Mouse (Mus musculus) embryonic facial prominence, embryonic 11.5 days (tissue): ENCODE results near the gene Six4. TPM values are rescaled to one million over a fixed set of nuclear protein-coding genes. Genes with fewer than 3 reads are reported as not detected.
"Not testable (repeated sequence)": the region's sequence is repeated elsewhere in the genome, so short reads cannot be mapped to it uniquely, and the experiment has no call there.

Source experiments
- ATAC-seq: fragments of 200-750 bp; cut with Nextera tagmentation; replicated peaks from 2 replicates; pipeline ENCODE4 v1.8.0; 2017; ENCODE audit warnings: low read depth; ENCODE audit not compliant: insufficient number of reproducible peaks, low FRiP score, low TSS enrichment
- DNase-seq: peaks from one replicate; pipeline ENCODE4 v3.0.0-alpha.2; 2015; ENCODE audit warnings: low spot score
- H3K27ac ChIP-seq: fragments of 300-500 bp; sonication (generic); replicated peaks from 2 replicates; pipeline ENCODE4 v1.5.1; 2014; ENCODE audit warnings: mild to moderate bottlenecking, low read depth, low read length, control low read depth
- H3K27me3 ChIP-seq: fragments of 300-500 bp; sonication (generic); 2 replicates; pipeline ENCODE4 v1.6.1; 2014; ENCODE audit warnings: mild to moderate bottlenecking, low read length, moderate library complexity, mixed read lengths; ENCODE audit not compliant: control insufficient read depth, insufficient read depth
- H3K36me3 ChIP-seq: fragments of 300-500 bp; sonication (generic); replicated peaks from 2 replicates; pipeline ENCODE4 v1.6.1; 2014; ENCODE audit warnings: low read depth, mild to moderate bottlenecking, low read length, moderate library complexity, mixed read lengths; ENCODE audit not compliant: control insufficient read depth, insufficient read depth
- H3K4me1 ChIP-seq: fragments of 300-500 bp; sonication (generic); 2 replicates; pipeline ENCODE4 v1.6.1; 2014; ENCODE audit warnings: low read length, mixed read lengths; ENCODE audit not compliant: control insufficient read depth, insufficient read depth
- H3K4me2 ChIP-seq: fragments of 300-500 bp; sonication (generic); 2 replicates; pipeline ENCODE4 v1.6.1; 2014; ENCODE audit warnings: low read depth, mild to moderate bottlenecking, control low read depth, low read length, moderate library complexity
- H3K4me3 ChIP-seq: fragments of 300-500 bp; sonication (generic); 2 replicates; pipeline ENCODE4 v1.5.1; 2014; ENCODE audit warnings: low read depth, low read length, control low read depth
- H3K9ac ChIP-seq: fragments of 300-500 bp; sonication (generic); replicated peaks from 2 replicates; pipeline ENCODE4 v1.6.1; 2014; ENCODE audit warnings: mild to moderate bottlenecking, control low read depth, low read length
- H3K9me3 ChIP-seq: fragments of 300-500 bp; sonication (generic); replicated peaks from 2 replicates; pipeline ENCODE4 v1.6.1; 2016; ENCODE audit warnings: mild to moderate bottlenecking, low read length, inconsistent platforms, mixed read lengths; ENCODE audit not compliant: control insufficient read depth
- WGBS: fragments of 180-500 bp; shearing (Covaris S2); extraction: QIAGEN DNeasy Blood & Tissue Kit; methylation state at CpG from one replicate; pipeline ENCODE4 v1.1.7; 2014; 5-methylcytosine and 5-hydroxymethylcytosine counted together
- polyA plus RNA-seq: library from polyadenylated mRNA; unstranded; fragments of >200 nt; fragmentation: Nextera tagmentation; extraction: Ambion mirVana; gene quantifications from 2 replicates; pipeline ENCODE4 v1.2.1, GENCODE M21; 2014

The Six4 gene
- polyA plus RNA-seq, 1 experiment from 2014 or later: 16.9 TPM

- not testable (repeated sequence) for DNase-seq, H3K4me3 ChIP-seq, H3K27me3 ChIP-seq, H3K9ac ChIP-seq, H3K9me3 ChIP-seq, H3K4me1 ChIP-seq, H3K27ac ChIP-seq, H3K36me3 ChIP-seq, ATAC-seq, H3K4me2 ChIP-seq
- 91% methylated on average over 5 of the region's 5 CpGs for WGBS
These were observed 17.1 kb downstream of the Six4 start for GRCm38 (mm10) chr12:73096177-73096576.

GRCm38 (mm10) chr12:73094605-73095004 is 18.7 kb downstream of the Six4 start:
- ATAC-seq (no peak), DNase-seq (no peak)
- no peak overlapping the region for H3K4me3 ChIP-seq
- H3K36me3 ChIP-seq: no peaks in the 10 kb centered on the region
- no peaks in the 10 kb centered on the region for H3K4me1 ChIP-seq
- H3K4me2 ChIP-seq: no peak overlapping the region
- no peak overlapping the region for H3K27ac ChIP-seq
- H3K9me3 ChIP-seq: no peaks in the 10 kb centered on the region
- WGBS: 21% methylated on average over 2 of the region's 2 CpGs
- H3K9ac ChIP-seq: no peak overlapping the region
- no peaks in the 10 kb centered on the region for H3K27me3 ChIP-seq

GRCm38 (mm10) chr12:73094189-73094588 is 19.1 kb downstream of the Six4 start:
- Histone ChIP-seq H3K27ac (no peak overlapping the region), H3K36me3 (no peaks in the 10 kb centered on the region), H3K9me3 (no peaks in the 10 kb centered on the region), H3K27me3 (no peaks in the 10 kb centered on the region), H3K9ac (no peak overlapping the region), H3K4me2 (no peak overlapping the region), H3K4me1 (no peaks in the 10 kb centered on the region), H3K4me3 (no peak overlapping the region)
- no peak for ATAC-seq
- DNase-seq: no peak
- 64% methylated on average over 2 of the region's 2 CpGs for WGBS

GRCm38 (mm10) chr12:73090672-73091335 is 22.5 kb downstream of the Six4 start:
- H3K4me3 ChIP-seq: no peak overlapping the region
- no peaks in the 10 kb centered on the region for H3K9me3 ChIP-seq
- H3K36me3 ChIP-seq: no peaks in the 10 kb centered on the region
- no peaks in the 10 kb centered on the region for H3K4me1 ChIP-seq
- H3K27me3 ChIP-seq: no peaks in the 10 kb centered on the region
- 76% methylated on average over 7 of the region's 7 CpGs for WGBS
- H3K4me2 ChIP-seq: no peak overlapping the region
- ATAC-seq (no peak), DNase-seq (no peak)
- no peak overlapping the region for H3K9ac ChIP-seq
- no peak overlapping the region for H3K27ac ChIP-seq

- DNase-seq: no peak
- WGBS: 72% methylated on average over 5 of the region's 5 CpGs
These were observed 24.3 kb downstream of the Six4 start for GRCm38 (mm10) chr12:73088911-73089310.

GRCm38 (mm10) chr12:73088500-73088899 is 24.8 kb downstream of the Six4 start:
- 64% methylated on average over 5 of the region's 5 CpGs for WGBS
- no peaks in the 10 kb centered on the region for H3K9me3 ChIP-seq
- H3K9ac ChIP-seq: no peak overlapping the region
- no peak overlapping the region for H3K4me3 ChIP-seq
- DNase-seq (no peak), ATAC-seq (no peak)
- H3K4me1 ChIP-seq: no peaks in the 10 kb centered on the region
- H3K27me3 ChIP-seq: no peaks in the 10 kb centered on the region
- H3K27ac ChIP-seq: no peak overlapping the region
- no peaks in the 10 kb centered on the region for H3K36me3 ChIP-seq
- H3K4me2 ChIP-seq: no peak overlapping the region

More at GRCm38 (mm10) chr12:73088911-73089310, 24.3 kb downstream of the Six4 start:
- Histone ChIP-seq H3K4me2 (no peak overlapping the region), H3K27ac (no peak overlapping the region), H3K4me3 (no peak overlapping the region), H3K4me1 (no peaks in the 10 kb centered on the region), H3K36me3 (no peaks in the 10 kb centered on the region), H3K9me3 (no peaks in the 10 kb centered on the region), H3K9ac (no peak overlapping the region), H3K27me3 (no peaks in the 10 kb centered on the region)
- no peak for ATAC-seq

GRCm38 (mm10) chr12:73087086-73087485 is 26.2 kb downstream of the Six4 start:
- H3K4me2 ChIP-seq: no peak overlapping the region
- no peaks in the 10 kb centered on the region for H3K27me3 ChIP-seq
- no peak overlapping the region for H3K27ac ChIP-seq
- H3K9me3 ChIP-seq: no peaks in the 10 kb centered on the region
- ATAC-seq (no peak), DNase-seq (no peak)
- no peaks in the 10 kb centered on the region for H3K36me3 ChIP-seq
- no peaks in the 10 kb centered on the region for H3K4me1 ChIP-seq
- H3K4me3 ChIP-seq: no peak overlapping the region
- WGBS: 72% methylated on average over 7 of the region's 7 CpGs
- no peak overlapping the region for H3K9ac ChIP-seq

- Histone ChIP-seq H3K4me2 (no peak overlapping the region), H3K4me3 (no peak overlapping the region), H3K27me3 (no peaks in the 10 kb centered on the region), H3K9me3 (no peaks in the 10 kb centered on the region), H3K4me1 (no peaks in the 10 kb centered on the region), H3K36me3 (no peaks in the 10 kb centered on the region), H3K9ac (no peak overlapping the region), H3K27ac (no peak overlapping the region)
- DNase-seq: no peak
- 29% methylated on average over 11 of the region's 11 CpGs for WGBS
- ATAC-seq: no peak
These were observed 27.3 kb downstream of the Six4 start for GRCm38 (mm10) chr12:73085739-73086630.
